Mouse (Mus musculus): ENCODE measurements around the gene Map3k3.

DNA sequence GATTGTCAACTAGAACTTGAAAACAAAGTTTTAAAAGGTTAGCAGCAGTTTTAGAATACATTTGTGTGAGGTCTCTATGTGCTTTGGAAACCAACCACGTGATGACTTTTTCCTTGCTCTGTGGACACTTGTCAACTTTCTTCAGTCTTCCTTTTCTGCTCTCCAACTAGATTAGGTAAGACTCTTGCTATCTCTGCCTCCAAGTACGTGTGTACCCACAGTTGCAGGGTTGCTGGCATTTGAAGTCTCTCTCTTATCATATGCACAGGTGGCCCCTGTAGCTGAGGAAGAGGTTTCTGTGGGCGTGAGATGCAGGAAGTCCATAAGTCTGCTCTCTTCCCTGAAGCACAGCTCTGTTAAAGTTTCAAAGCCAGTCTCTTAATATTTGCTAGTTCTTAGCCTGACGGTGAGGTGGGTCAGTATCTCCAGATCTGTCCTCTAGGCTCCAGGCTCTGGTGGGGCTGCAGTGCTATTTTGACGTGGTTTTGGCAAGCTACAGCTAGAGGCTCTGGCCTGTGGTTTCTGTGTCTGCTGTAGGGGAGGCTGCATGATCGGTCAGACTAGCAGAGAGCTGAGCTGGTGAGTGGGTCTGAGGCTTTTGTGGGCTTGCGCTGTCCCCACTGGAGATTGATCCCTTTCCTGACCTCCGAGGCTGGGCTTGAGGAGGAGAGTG lies 27.5 kb upstream of the Map3k3 start:
- no peak for TF ChIP-seq MAFK (IDR thresholded peaks at IDR 0.05; ENCODE audit: insufficient replicate concordance, low read length)
- TF ChIP-seq KAT2A (IDR thresholded peaks at IDR 0.05; ENCODE audit: insufficient replicate concordance, low read length): no peak
- TF ChIP-seq ZKSCAN1 (IDR thresholded peaks at IDR 0.05; ENCODE audit: borderline replicate concordance, low read depth, low read length): no peak
- no peak for TF ChIP-seq CHD2 (IDR thresholded peaks at IDR 0.05; ENCODE audit: low read length)
